Mouse (Mus musculus) stomach, embryonic 16.5 days (tissue): ENCODE measurements around the gene Acsf2. TPM values are rescaled to one million over a fixed set of nuclear protein-coding genes. Genes with fewer than 3 reads are reported as not detected.

Experiments used
- ATAC-seq: fragments of 200-750 bp; cut with Nextera tagmentation; 2 replicates; pipeline ENCODE4 v1.8.0; 2017; ENCODE audit warnings: moderate number of reproducible peaks, moderate TSS enrichment; ENCODE audit not compliant: insufficient read depth, low FRiP score
- H3K27ac ChIP-seq: fragments of 300-500 bp; sonication (generic); 2 replicates; pipeline ENCODE4 v1.5.1; 2014; ENCODE audit warnings: low read length
- H3K27me3 ChIP-seq: fragments of 300-500 bp; sonication (generic); 2 replicates; pipeline ENCODE4 v1.6.1; 2014; ENCODE audit warnings: low read length, control low read depth, mixed read lengths; ENCODE audit not compliant: control insufficient read depth, insufficient read depth
- H3K36me3 ChIP-seq: fragments of 300-500 bp; sonication (generic); 2 replicates; pipeline ENCODE4 v1.6.1; 2014; ENCODE audit warnings: low read length; ENCODE audit not compliant: control insufficient read depth, insufficient read depth
- H3K4me1 ChIP-seq: fragments of 300-500 bp; sonication (generic); 2 replicates; pipeline ENCODE4 v1.6.1; 2014; ENCODE audit warnings: low read length, control low read depth, mixed read lengths; ENCODE audit not compliant: control insufficient read depth, insufficient read depth
- H3K4me2 ChIP-seq: fragments of 300-500 bp; sonication (generic); 2 replicates; pipeline ENCODE4 v1.6.1; 2014; ENCODE audit warnings: low read depth, low read length, mixed read lengths
- H3K4me3 ChIP-seq: fragments of 300-500 bp; sonication (generic); replicated peaks from 2 replicates; pipeline ENCODE4 v1.5.1; 2014; ENCODE audit warnings: mild to moderate bottlenecking, low read length
- H3K9ac ChIP-seq: fragments of 300-500 bp; sonication (generic); 2 replicates; pipeline ENCODE4 v1.6.1; 2014; ENCODE audit warnings: low read length
- H3K9me3 ChIP-seq: fragments of 300-500 bp; sonication (generic); replicated peaks from 2 replicates; pipeline ENCODE4 v1.6.1; 2016; ENCODE audit warnings: low read length, control low read depth; ENCODE audit not compliant: control insufficient read depth
- WGBS: fragments of 180-500 bp; shearing (Covaris S2); extraction: QIAGEN DNeasy Blood & Tissue Kit; methylation state at CpG from one replicate; pipeline ENCODE4 v1.1.7; 2014; 5-methylcytosine and 5-hydroxymethylcytosine counted together
- polyA plus RNA-seq: library from polyadenylated mRNA; unstranded; fragments of >200 nt; fragmentation: Nextera tagmentation; extraction: Ambion mirVana; gene quantifications from 2 replicates; pipeline ENCODE4 v1.2.1, GENCODE M21; 2015

Acsf2 gene
- polyA plus RNA-seq, 1 experiment from 2014 or later = 5.7 TPM

DNA sequence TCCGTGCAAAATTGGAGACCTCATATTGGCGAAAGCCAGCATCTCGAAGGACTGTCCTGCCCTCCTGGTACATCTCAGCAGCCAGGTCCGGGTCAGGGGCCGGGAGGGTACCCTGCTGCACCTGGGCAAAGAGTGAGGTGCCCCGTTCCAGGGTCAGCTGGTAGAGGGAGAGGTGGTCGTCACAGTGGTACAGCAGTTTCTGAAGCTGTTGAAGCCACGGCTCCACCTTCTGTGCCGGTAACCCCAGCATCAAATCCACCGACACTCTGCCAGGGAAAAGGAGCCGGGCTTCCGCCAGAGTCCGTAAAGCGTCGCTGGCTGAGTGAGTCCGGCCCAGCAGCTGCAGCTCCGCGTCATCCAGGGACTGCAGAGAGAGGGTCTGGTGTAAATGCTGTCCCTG, 57.2 kb downstream of the Acsf2 start:
- no peaks in the 10 kb centered on the region for H3K9me3 ChIP-seq
- H3K4me1 ChIP-seq = peaks cover 6% of the 10 kb centered on the region; the same call in 1 of the 2 replicates
- H3K9ac ChIP-seq = peak overlapping the region; percentile 14; the same call in 1 of the 2 replicates
- H3K27me3 ChIP-seq = no peaks in the 10 kb centered on the region
- no peak for ATAC-seq
- H3K36me3 ChIP-seq = no peaks in the 10 kb centered on the region
- peak overlapping the region; percentile 6; the same call in 1 of the 2 replicates for H3K4me2 ChIP-seq
- no peak overlapping the region for H3K4me3 ChIP-seq
- WGBS = 62% methylated on average over 18 of the region's 18 CpGs
- H3K27ac ChIP-seq = no peak overlapping the region

DNA sequence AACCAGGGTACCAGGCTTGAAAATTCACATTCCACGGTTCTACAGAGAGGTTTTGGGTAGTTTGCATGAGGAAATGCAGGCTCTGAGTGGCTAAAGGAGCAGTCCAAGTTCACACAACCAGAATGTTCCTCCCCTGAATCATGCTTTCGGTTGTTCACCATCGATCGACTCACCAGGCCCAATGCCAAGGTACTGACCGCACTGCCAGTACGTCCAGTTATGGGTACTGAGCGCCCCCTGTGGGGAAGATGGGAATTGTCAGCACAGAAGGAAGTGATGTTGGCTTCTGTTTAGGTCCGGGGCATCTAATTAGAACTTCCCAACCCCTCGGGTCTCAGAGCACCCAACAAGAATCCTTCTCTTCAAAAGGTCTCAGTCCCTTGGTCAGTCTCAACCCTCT, 57.7 kb downstream of the Acsf2 start:
- no peaks in the 10 kb centered on the region for H3K27me3 ChIP-seq
- no peaks in the 10 kb centered on the region for H3K36me3 ChIP-seq
- WGBS = 21% methylated on average over 9 of the region's 9 CpGs

DNA sequence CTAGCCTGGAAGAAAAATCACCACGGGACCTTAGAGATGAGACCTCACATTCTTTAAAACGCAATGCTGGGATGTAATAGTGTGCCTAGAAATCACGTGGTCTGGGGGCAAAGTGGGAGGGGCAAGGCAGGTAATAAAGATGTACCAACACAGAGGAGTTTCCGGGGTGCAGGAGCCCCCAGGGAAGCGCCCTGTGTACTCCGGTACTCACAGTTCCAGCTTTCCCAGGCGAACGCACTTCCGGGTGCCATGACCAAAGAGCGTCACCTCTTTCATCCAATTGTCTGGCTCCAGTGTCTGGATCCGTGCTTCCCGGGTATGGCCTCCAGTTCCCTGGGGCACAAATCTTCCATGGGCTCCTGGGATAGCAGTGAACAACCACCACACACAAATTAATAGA, 58.3 kb downstream of the Acsf2 start:
- Histone ChIP-seq H3K4me3 (no peak overlapping the region), H3K27ac (0 out of 2 replicates have a peak overlapping the region, but pooled peaks have one; percentile 19), H3K27me3 (no peaks in the 10 kb centered on the region), H3K36me3 (no peaks in the 10 kb centered on the region), H3K9me3 (no peaks in the 10 kb centered on the region), H3K4me1 (peaks cover 5% of the 10 kb centered on the region; the same call in 1 of the 2 replicates), H3K9ac (no peak overlapping the region), H3K4me2 (no peak overlapping the region)
- WGBS = 86% methylated on average over 12 of the region's 12 CpGs
- ATAC-seq = no peak

More for the DNA sequence above, 57.7 kb downstream of the Acsf2 start:
- Histone ChIP-seq H3K27ac (0 out of 2 replicates have a peak overlapping the region, but pooled peaks have one; percentile 19), H3K4me1 (peaks cover 6% of the 10 kb centered on the region; the same call in 1 of the 2 replicates), H3K9me3 (no peaks in the 10 kb centered on the region), H3K4me2 (peak overlapping the region; percentile 6), H3K4me3 (no peak overlapping the region), H3K9ac (no peak overlapping the region)
- ATAC-seq = peak; percentile 39; the same call in 1 of the 2 replicates

DNA sequence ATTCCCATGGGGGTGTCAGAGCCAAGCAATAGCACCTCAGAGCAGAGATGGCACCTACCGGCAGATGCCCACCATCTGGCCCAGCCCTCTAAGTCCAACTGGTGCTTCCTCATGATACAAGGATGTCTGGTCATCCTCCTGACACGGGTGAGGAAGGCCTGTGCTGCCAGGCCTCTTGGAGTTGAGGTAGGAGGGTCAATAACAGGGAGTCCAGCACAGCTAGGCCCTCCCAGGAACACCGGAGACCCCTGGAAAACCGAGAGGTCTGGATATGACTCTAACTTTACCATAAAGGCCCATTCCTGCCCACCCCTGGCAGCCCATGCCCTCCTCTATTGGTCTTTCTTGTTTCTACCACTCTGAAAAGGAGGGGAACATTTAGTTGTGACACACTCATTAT, 59.3 kb downstream of the Acsf2 start:
- H3K27ac ChIP-seq = no peak overlapping the region

DNA sequence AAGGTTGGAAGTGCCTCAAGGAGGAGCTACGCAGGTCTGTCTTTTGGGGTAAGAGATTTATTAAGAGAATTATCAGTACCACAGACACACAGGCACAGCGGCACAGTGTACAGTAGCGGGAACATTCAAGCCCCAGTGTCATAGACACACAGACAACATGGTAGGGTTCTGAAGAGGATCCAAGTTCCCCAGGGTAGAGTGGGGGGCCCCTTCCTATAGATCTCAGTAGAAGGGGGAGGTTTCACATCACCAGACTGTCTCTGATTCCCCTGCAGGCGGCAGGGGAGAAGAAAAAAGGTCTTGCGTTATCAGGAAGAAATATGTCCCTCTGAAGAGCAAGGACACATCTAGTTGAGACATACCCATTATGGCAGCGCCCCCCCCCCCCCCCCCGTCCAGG, 61.9 kb downstream of the Acsf2 start:
- Histone ChIP-seq H3K27me3 (no peaks in the 10 kb centered on the region), H3K4me2 (no peak overlapping the region), H3K27ac (no peak overlapping the region), H3K36me3 (no peaks in the 10 kb centered on the region), H3K4me3 (no peak overlapping the region), H3K4me1 (no peaks in the 10 kb centered on the region), H3K9me3 (no peaks in the 10 kb centered on the region), H3K9ac (no peak overlapping the region)
- ATAC-seq = no peak
- WGBS = 75% methylated on average over 7 of the region's 7 CpGs

More for the DNA sequence above, 59.3 kb downstream of the Acsf2 start:
- no peak for ATAC-seq
- Histone ChIP-seq H3K4me3 (no peak overlapping the region), H3K9ac (no peak overlapping the region), H3K36me3 (no peaks in the 10 kb centered on the region), H3K9me3 (no peaks in the 10 kb centered on the region), H3K4me1 (no peaks in the 10 kb centered on the region), H3K27me3 (no peaks in the 10 kb centered on the region), H3K4me2 (no peak overlapping the region)
- 89% methylated on average over 4 of the region's 4 CpGs for WGBS

DNA sequence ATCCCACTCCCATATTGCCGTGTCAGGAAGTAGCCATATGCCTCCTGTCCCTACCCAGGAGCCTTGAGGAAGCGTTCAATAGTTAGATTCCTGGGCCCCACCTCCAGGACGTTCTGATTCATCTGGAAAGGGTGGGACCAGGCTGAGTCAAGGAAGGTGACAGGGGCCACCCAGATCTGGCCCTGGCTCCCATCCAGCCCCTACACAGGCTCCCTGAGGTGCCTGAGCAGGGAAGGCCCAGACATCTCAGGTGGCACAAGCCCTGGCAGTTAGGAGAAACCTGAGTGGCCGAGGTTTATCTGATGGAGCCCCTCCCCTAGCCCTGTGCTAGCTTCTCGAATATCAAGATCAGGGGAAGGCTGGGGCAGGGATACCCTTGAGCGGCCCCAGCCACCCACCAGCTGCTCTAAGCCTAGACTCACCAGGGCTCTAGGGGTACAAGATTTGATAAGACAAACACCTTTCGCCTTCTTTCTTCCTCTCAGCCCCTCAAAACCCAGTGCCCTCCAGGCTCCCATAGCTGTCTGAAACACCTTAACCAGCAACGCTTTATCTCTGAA, 62.9 kb downstream of the Acsf2 start:
- no peak overlapping the region for H3K4me3 ChIP-seq
- peak; percentile 70; the same call in 1 of the 2 replicates for ATAC-seq
- no peak overlapping the region for H3K27ac ChIP-seq
- WGBS = 52% methylated on average over 8 of the region's 8 CpGs
- no peaks in the 10 kb centered on the region for H3K9me3 ChIP-seq
- H3K9ac ChIP-seq = no peak overlapping the region
- no peaks in the 10 kb centered on the region for H3K27me3 ChIP-seq
- H3K36me3 ChIP-seq = no peaks in the 10 kb centered on the region
- no peak overlapping the region for H3K4me2 ChIP-seq
- H3K4me1 ChIP-seq = no peaks in the 10 kb centered on the region

DNA sequence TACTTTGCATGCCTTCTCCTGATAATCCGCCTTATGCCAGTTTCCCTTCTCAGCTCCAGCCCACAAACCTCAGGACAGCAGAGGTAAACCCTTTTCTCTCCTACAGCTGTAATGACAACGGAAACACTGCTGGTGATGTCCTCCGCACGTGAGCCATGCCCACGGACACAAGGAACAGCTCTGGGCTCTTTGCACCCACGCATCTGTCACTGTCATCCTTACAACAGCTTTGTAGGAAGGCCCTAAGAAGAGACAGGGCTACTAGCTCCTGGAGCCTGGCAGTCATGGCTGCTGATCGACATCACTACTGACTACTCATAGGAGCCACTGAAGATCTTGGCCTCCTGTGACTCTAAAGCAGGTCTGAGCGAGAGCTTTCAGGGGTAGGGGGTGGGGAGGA, 68.5 kb downstream of the Acsf2 start:
- WGBS = 71% methylated on average over 8 of the region's 8 CpGs
- ATAC-seq = no peak
- no peaks in the 10 kb centered on the region for H3K27me3 ChIP-seq
- no peak overlapping the region for H3K4me2 ChIP-seq
- H3K9ac ChIP-seq = no peak overlapping the region
- H3K4me1 ChIP-seq = no peaks in the 10 kb centered on the region
- no peak overlapping the region for H3K27ac ChIP-seq
- H3K4me3 ChIP-seq = no peak overlapping the region
- no peaks in the 10 kb centered on the region for H3K36me3 ChIP-seq
- no peaks in the 10 kb centered on the region for H3K9me3 ChIP-seq

DNA sequence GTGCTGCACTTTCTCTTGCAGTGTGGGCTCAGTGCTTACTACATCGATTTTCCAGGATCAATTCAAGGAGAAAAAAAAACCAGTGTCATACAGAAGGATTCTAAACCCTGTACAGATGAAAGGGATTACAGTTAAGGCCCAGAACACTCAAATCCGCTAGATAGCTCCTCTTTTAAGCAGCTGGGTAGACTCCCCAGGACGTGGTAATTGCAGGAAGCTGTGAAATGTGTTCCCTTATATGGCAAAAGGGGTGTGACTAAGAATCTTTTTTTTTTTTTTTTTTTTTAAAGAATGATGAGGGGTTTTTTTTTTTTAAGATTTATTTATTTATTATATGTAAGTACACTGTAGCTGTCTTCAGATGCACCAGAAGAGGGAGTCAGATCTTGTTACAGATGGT, 72.8 kb downstream of the Acsf2 start:
- Histone ChIP-seq H3K9ac (no peak overlapping the region), H3K4me1 (0 out of 2 replicates have a peak, but pooled peaks cover 2% of the 10 kb centered on the region), H3K9me3 (no peaks in the 10 kb centered on the region), H3K27ac (no peak overlapping the region), H3K4me3 (no peak overlapping the region), H3K27me3 (no peaks in the 10 kb centered on the region), H3K36me3 (no peaks in the 10 kb centered on the region), H3K4me2 (no peak overlapping the region)
- no peak for ATAC-seq
- WGBS = 36% methylated on average over 3 of the region's 3 CpGs

DNA sequence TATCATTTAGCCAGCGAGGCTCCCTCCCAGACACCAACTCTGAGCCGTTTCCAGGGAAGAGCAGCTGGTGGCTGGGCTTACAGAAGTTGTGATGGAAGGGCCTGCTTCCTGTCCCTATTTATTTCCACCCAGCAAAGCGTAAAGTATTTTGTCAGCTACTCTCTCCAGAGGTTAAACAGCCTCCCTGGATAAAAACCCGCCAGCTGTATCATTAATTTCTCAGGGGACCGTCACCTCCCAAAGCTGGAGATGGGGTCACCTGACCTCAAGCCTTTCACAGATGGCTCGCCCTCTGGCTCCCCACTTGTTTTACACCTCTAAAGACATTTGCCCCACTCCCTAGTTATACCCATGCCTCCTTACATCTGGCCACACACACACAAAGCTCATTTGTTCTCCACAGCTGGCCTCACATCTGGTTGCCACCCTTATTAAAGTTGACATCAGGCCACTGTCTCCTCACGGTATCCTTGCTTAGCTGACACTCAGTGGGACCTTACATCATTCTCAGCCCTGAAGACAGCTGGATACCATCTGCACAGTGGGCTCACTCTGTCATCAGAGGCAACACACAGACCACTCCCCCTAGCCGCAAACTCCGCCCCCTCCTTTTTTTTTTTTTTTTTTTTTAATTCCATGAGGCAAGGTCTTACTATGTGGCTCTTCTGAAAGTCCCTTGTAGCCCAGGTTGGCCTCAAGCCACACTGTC, 75.3 kb downstream of the Acsf2 start:
- ATAC-seq = peak; percentile 64
- 41% methylated on average over 9 of the region's 9 CpGs for WGBS
- H3K9me3 ChIP-seq = no peaks in the 10 kb centered on the region
- H3K36me3 ChIP-seq = no peaks in the 10 kb centered on the region
- no peak overlapping the region for H3K4me2 ChIP-seq
- no peak overlapping the region for H3K9ac ChIP-seq
- H3K4me3 ChIP-seq = no peak overlapping the region
- H3K27ac ChIP-seq = peak overlapping the region; percentile 16; the same call in 1 of the 2 replicates
- H3K4me1 ChIP-seq = 0 out of 2 replicates have a peak, but pooled peaks cover 6% of the 10 kb centered on the region
- H3K27me3 ChIP-seq = no peaks in the 10 kb centered on the region
